Mouse (Mus musculus): ENCODE measurements at regions not wholly inside any gene's neighbourhood (a gene's known extent, or its start where the extent isn't known, plus 50 kb on each side); places are given as distances from the start of the nearest gene placed in this dataset.
"Not testable (repeated sequence)": the region's sequence is repeated elsewhere in the genome, so short reads cannot be mapped to it uniquely, and the experiment has no call there.

- DNase-seq (ENCODE audit: low spot score in 2 of 2): peak; percentile 51 to 70
These were observed 53.6 kb upstream of the Wdfy3 start for GRCm38 (mm10) chr5:102123285-102123684.

- peak; percentile 58 to 67 for DNase-seq (ENCODE audit: low spot score in 2 of 2)
These were observed 57.0 kb upstream of the Wdfy3 start for GRCm38 (mm10) chr5:102126737-102127136.

- no peak for DNase-seq (ENCODE audit: low spot score in 2 of 2)
These were observed 78.3 kb upstream of the Wdfy3 start for GRCm38 (mm10) chr5:102147991-102148390.

GRCm38 (mm10) chr5:102149481-102150129 is 79.9 kb upstream of the Wdfy3 start:
- peak; percentile 87 to 93 for DNase-seq (ENCODE audit: low spot score in 2 of 2)

GRCm38 (mm10) chr5:102159621-102160020 is 89.9 kb upstream of the Wdfy3 start:
- DNase-seq (ENCODE audit: low spot score in 2 of 2): no peak

- no peak for DNase-seq (ENCODE audit: low spot score in 2 of 2)
These were observed 98.3 kb upstream of the Wdfy3 start for GRCm38 (mm10) chr5:102167981-102168380.

- DNase-seq (ENCODE audit: low spot score in 2 of 2): no peak
These were observed 102.1 kb upstream of the Wdfy3 start for GRCm38 (mm10) chr5:102171808-102172207.

- no peak for DNase-seq (ENCODE audit: low spot score in 2 of 2)
These were observed 110.5 kb upstream of the Wdfy3 start for GRCm38 (mm10) chr5:102180250-102180649.

- DNase-seq (ENCODE audit: low spot score in 2 of 2): not testable (repeated sequence)
These were observed 119.2 kb upstream of the Wdfy3 start for GRCm38 (mm10) chr5:102188951-102189350.

- DNase-seq (ENCODE audit: low spot score in 2 of 2): no peak
These were observed 136.7 kb upstream of the Wdfy3 start for GRCm38 (mm10) chr5:102206456-102206855.

- peak; percentile 75 to 81 for DNase-seq (ENCODE audit: low spot score in 2 of 2)
These were observed 137.2 kb upstream of the Wdfy3 start for GRCm38 (mm10) chr5:102206953-102207352.

GRCm38 (mm10) chr5:102213145-102213544 is 143.4 kb upstream of the Wdfy3 start:
- peak; percentile 28 to 43 for DNase-seq (ENCODE audit: low spot score in 2 of 2)

GRCm38 (mm10) chr5:102227131-102227530 is 157.4 kb upstream of the Wdfy3 start:
- DNase-seq (ENCODE audit: low spot score in 2 of 2): no peak

- no peak for DNase-seq (ENCODE audit: low spot score in 2 of 2)
These were observed 172.9 kb upstream of the Wdfy3 start for GRCm38 (mm10) chr5:102242614-102243013.

GRCm38 (mm10) chr5:102244706-102245105 is 175.0 kb upstream of the Wdfy3 start:
- DNase-seq (ENCODE audit: low spot score in 2 of 2): no peak

- no peak for DNase-seq (ENCODE audit: low spot score in 2 of 2)
These were observed 179.0 kb upstream of the Wdfy3 start for GRCm38 (mm10) chr5:102248747-102249146.

GRCm38 (mm10) chr5:102251076-102251475 is 181.4 kb upstream of the Wdfy3 start:
- no peak for DNase-seq (ENCODE audit: low spot score in 2 of 2)

- no peak for DNase-seq (ENCODE audit: low spot score in 2 of 2)
These were observed 184.1 kb upstream of the Wdfy3 start for GRCm38 (mm10) chr5:102253786-102254185.

- DNase-seq (ENCODE audit: low spot score in 2 of 2): no peak
These were observed 187.4 kb upstream of the Wdfy3 start for GRCm38 (mm10) chr5:102257104-102257503.

- no peak for DNase-seq (ENCODE audit: low spot score in 2 of 2)
These were observed 191.9 kb upstream of the Wdfy3 start for GRCm38 (mm10) chr5:102261621-102262020.

- DNase-seq (ENCODE audit: low spot score in 2 of 2): no peak
These were observed 196.7 kb upstream of the Wdfy3 start for GRCm38 (mm10) chr5:102266451-102266850.

GRCm38 (mm10) chr5:102267150-102267549 is 197.4 kb upstream of the Wdfy3 start:
- no peak for DNase-seq (ENCODE audit: low spot score in 2 of 2)

GRCm38 (mm10) chr5:102269204-102269603 is 199.5 kb upstream of the Wdfy3 start:
- DNase-seq (ENCODE audit: low spot score in 2 of 2): no peak

Data from left cerebral cortex, adult 18-20 months (tissue).